9 mouse cellular contexts compared by ENCODE assay signal in genomic region chr14:37271015-37271933, GRCm38 (mm10).
DNase-seq lines count a peak whose midpoint lies in the region; ATAC-seq and TF ChIP-seq lines count a peak whose summit lies in the region.
"Had no signal": no experiment of that assay in that cellular context is flagged by ENCODE, and none has a peak within 500 bp of the region (broad histone marks: within the 10 kb centered on the region; RNA-seq: fewer than 3 reads in every experiment).

No protein-coding gene starts in this region.

- H3K9me3 ChIP-seq in lung, embryonic 15.5 days: no peaks in the 10 kb centered on the region
- H3K9me3 ChIP-seq in forebrain, postnatal 0 days (ENCODE audit: low read length): no peaks in the 10 kb centered on the region
- H3K9me3 ChIP-seq in stomach, embryonic 15.5 days: no peaks in the 10 kb centered on the region

- H3K4me2 ChIP-seq in lung, embryonic 15.5 days: no peak overlapping the region
- H3K4me2 ChIP-seq in forebrain, postnatal 0 days (ENCODE audit: low read depth): no peak overlapping the region
- H3K4me2 ChIP-seq in stomach, embryonic 15.5 days: 0 out of 2 replicates have a peak overlapping the region, but pooled peaks have one; percentile 8
- H3K4me2 ChIP-seq: heart, embryonic 11.5 days had no signal

- H3K4me1 ChIP-seq in lung, embryonic 15.5 days: peaks cover 23% of the 10 kb centered on the region
- H3K4me1 ChIP-seq in forebrain, postnatal 0 days (ENCODE audit: insufficient read depth): peaks cover 8% of the 10 kb centered on the region; the same call in 1 of the 2 replicates
- H3K4me1 ChIP-seq in stomach, embryonic 15.5 days: peaks cover 7% of the 10 kb centered on the region; the same call in 1 of the 2 replicates

- no peaks in the 10 kb centered on the region for H3K36me3 ChIP-seq in lung, embryonic 15.5 days
- no peaks in the 10 kb centered on the region for H3K36me3 ChIP-seq in forebrain, postnatal 0 days (ENCODE audit: insufficient read depth)
- no peaks in the 10 kb centered on the region for H3K36me3 ChIP-seq in stomach, embryonic 15.5 days

- H3K27me3 ChIP-seq in lung, embryonic 15.5 days: no peaks in the 10 kb centered on the region
- no peaks in the 10 kb centered on the region for H3K27me3 ChIP-seq in forebrain, postnatal 0 days (ENCODE audit: insufficient read depth, low read length)
- H3K27me3 ChIP-seq in stomach, embryonic 15.5 days (replicated peaks): no peaks in the 10 kb centered on the region

- H3K27ac ChIP-seq in lung, embryonic 15.5 days: peak overlapping the region; percentile 79
- H3K27ac ChIP-seq in forebrain, postnatal 0 days (ENCODE audit: low read depth, low read length): 0 out of 2 replicates have a peak overlapping the region, but pooled peaks have one; percentile 15
- H3K27ac ChIP-seq in stomach, embryonic 15.5 days: no peak overlapping the region

- no peak for DNase-seq in lung, postnatal 14 days
- peak; percentile 19 for DNase-seq in forebrain, postnatal 0 days
- DNase-seq in mesoderm, embryonic 11.5 days (ENCODE audit: low read depth, low spot score): peak; percentile 23
- DNase-seq in kidney, postnatal 14 days: no peak
- no peak for DNase-seq in cerebellum, adult 18-20 months
- DNase-seq in urinary bladder, postnatal 36 days (ENCODE audit: low spot score in 2 of 2): no peak

- peak; percentile 83 for ATAC-seq in lung, embryonic 15.5 days (ENCODE audit: borderline replicate concordance, extremely low read depth, low FRiP score, low TSS enrichment)
- ATAC-seq in forebrain, postnatal 0 days: peak; percentile 77
- ATAC-seq in stomach, embryonic 15.5 days (ENCODE audit: insufficient read depth, low FRiP score, low read depth): no peak

- 28% methylated on average over 6 of the region's 6 CpGs for WGBS in lung, embryonic 15.5 days
- 21% methylated on average over 6 of the region's 6 CpGs for WGBS in forebrain, postnatal 0 days
- 28% methylated on average over 6 of the region's 6 CpGs for WGBS in stomach, embryonic 15.5 days

- H3K9ac ChIP-seq in lung, embryonic 15.5 days: no peak overlapping the region
- no peak overlapping the region for H3K9ac ChIP-seq in forebrain, postnatal 0 days
- no peak overlapping the region for H3K9ac ChIP-seq in stomach, embryonic 15.5 days

- no peak overlapping the region for H3K4me3 ChIP-seq in lung, embryonic 15.5 days
- H3K4me3 ChIP-seq in forebrain, postnatal 0 days (ENCODE audit: low read depth, low read length): no peak overlapping the region
- H3K4me3 ChIP-seq in stomach, embryonic 15.5 days (replicated peaks): no peak overlapping the region

- TF ChIP-seq CTCF in forebrain, postnatal 0 days (IDR thresholded peaks at IDR 0.05; ENCODE audit: low read depth): no peak

Comparison
In these comparisons a context has a peak if more than half of its experiments do, and no peak if none do; other contexts are left out.
1. DNase-seq: peak in forebrain, postnatal 0 days (single experiment) and mesoderm, embryonic 11.5 days (single experiment); none in lung, postnatal 14 days (single experiment), kidney, postnatal 14 days (single experiment), cerebellum, adult 18-20 months (0 of 2) and urinary bladder, postnatal 36 days (0 of 2).